Mouse (Mus musculus) E14TG2a.4 (cell line): ENCODE results near the gene Tcp11l1.

Experiments used
- H3K27me3 ChIP-seq: 2 replicates; pipeline ENCODE4 v1.6.1; 2014; ENCODE audit warnings: low read length, control low read depth; ENCODE audit not compliant: insufficient read depth
- H3K36me3 ChIP-seq: 2 replicates; pipeline ENCODE4 v1.6.1; 2014; ENCODE audit warnings: low read length, control low read depth; ENCODE audit not compliant: insufficient read depth
- H3K4me1 ChIP-seq: replicated peaks from 2 replicates; pipeline ENCODE4 v1.6.1; 2014; ENCODE audit warnings: low read depth, low read length, control low read depth
- H3K4me3 ChIP-seq: replicated peaks from 2 replicates; pipeline ENCODE4 v1.5.1; 2014; ENCODE audit warnings: mild to moderate bottlenecking, low read length
- H3K9me3 ChIP-seq: 2 replicates; pipeline ENCODE4 v1.6.1; 2014; ENCODE audit warnings: low read length, control low read depth
- CTCF ChIP-seq: conservative IDR thresholded peaks from 2 replicates; pipeline ENCODE4 v1.5.1; 2014; ENCODE audit warnings: low read length
- NANOG ChIP-seq: IDR thresholded peaks from 2 replicates; pipeline ENCODE4 v1.6.1; 2014; ENCODE audit warnings: borderline replicate concordance, low read length, mixed read lengths
- POU5F1 ChIP-seq: IDR thresholded peaks from 2 replicates; pipeline ENCODE4 v1.6.1; 2014; ENCODE audit warnings: low read length, borderline replicate concordance

Tcp11l1 gene

DNA sequence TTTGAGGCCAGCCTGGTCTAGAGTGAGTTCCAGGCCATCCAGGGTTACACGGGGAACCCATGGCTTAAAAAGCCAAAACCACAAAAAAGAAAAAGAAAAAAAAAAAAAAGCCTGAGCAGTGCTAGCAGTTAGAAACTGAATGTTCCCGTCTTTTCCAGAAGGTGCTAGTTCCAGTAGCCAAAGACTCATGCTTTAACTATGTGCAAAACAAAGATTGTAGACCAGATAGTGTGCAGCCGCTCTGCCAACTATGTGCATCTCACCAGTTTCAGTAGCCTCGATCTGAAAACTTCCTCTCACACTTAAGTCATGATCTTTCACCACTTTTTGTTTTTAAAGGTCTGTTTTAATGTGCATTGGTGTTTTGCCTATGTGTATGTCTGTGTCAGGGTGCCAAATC is 5.9 kb upstream of the Tcp11l1 start:
- TF ChIP-seq POU5F1 (no peak), CTCF (no peak), NANOG (no peak)
- Histone ChIP-seq H3K9me3 (no peaks in the 10 kb centered on the region), H3K4me3 (no peak overlapping the region), H3K27me3 (peaks cover 2% of the 10 kb centered on the region; the same call in 1 of the 2 replicates), H3K36me3 (peaks cover 4% of the 10 kb centered on the region; the same call in 1 of the 2 replicates), H3K4me1 (peaks cover 6% of the 10 kb centered on the region)

DNA sequence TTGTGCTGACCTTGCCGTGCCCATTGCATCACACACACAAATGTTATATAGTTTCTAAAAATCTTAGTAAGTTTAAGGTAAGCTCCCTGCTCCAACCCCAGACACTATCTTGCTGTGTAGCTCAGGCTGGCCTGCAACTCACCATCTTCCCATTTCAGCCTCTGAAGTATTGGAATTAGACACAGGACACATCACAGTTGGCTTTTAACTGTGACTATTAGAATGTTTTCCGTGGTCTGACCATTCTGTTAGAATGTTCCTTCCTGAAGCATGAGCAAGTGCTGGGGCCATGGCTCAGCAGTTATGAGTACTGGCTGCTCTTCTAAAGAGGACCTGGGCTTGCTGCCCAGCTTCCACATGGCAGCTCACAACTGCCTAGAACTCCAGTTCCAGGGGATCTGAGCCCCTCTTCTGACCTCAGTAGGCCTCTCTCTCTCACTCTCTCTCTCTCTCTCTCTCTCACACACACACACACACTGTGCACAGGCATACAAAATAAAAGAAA is 5.3 kb upstream of the Tcp11l1 start:
- H3K4me3 ChIP-seq = no peak overlapping the region
- TF ChIP-seq POU5F1 (no peak), CTCF (no peak), NANOG (no peak)
- H3K36me3 ChIP-seq = no peaks in the 10 kb centered on the region
- peaks cover 2% of the 10 kb centered on the region for H3K27me3 ChIP-seq
- H3K9me3 ChIP-seq = no peaks in the 10 kb centered on the region
- H3K4me1 ChIP-seq = peaks cover 8% of the 10 kb centered on the region

DNA sequence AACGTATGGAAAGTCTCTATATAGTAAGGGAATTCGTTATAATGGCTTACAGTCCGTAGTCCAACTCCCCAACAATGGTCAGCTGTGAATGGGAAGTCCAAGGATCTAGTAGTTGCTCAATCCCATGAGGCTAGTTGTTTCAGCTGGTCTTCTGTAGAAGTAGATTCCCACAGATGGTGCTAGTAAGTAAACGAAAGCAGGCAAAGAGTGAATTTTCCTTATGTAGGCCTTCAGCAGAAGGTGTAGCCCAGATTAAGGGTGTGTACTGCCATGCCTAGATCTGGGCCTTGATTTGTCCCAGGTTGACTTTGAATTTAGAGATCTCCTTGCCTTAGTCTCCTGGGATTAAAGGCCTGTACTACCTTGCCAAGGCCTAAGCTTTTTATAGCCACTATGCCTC is 4.3 kb upstream of the Tcp11l1 start, which contains the start of gene Pin1rt1:
Gene Pin1rt1, minus strand, starts transcription at position 101 of the 400 bp plus-strand sequence.
- Histone ChIP-seq H3K4me3 (no peak within 1 kb of the TSS), H3K9me3 (no peaks in the 10 kb centered on the region), H3K4me1 (peaks cover 12% of the 10 kb centered on the region), H3K36me3 (no peaks in the 10 kb centered on the region), H3K27me3 (peaks cover 6% of the 10 kb centered on the region)
- TF ChIP-seq POU5F1 (no peak), NANOG (no peak), CTCF (no peak)

DNA sequence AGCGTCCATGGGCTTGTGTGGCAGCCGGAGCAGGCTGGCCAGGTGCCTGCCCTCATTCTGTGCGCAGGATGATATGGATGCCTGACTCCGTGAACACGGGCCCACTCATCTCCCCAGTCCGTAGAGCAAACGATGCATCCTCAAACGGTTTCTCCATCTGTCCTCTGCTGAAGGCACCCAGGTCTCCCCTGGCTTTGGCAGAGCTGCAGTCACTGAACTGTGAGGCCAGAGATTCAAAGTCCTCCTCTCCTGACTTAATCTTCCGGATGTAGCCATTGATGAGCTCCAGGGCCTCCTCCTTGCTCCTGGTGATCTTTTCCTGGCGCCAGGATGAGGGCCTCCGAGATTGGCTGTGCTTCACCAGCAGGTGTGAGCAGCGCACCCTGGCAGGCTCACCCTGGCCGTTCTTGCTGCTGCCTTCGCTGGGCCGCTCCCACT is 2.3 kb upstream of the Tcp11l1 start:
- peaks cover 26% of the 10 kb centered on the region for H3K4me1 ChIP-seq
- TF ChIP-seq NANOG (no peak), CTCF (no peak), POU5F1 (no peak)
- H3K9me3 ChIP-seq = no peaks in the 10 kb centered on the region

DNA sequence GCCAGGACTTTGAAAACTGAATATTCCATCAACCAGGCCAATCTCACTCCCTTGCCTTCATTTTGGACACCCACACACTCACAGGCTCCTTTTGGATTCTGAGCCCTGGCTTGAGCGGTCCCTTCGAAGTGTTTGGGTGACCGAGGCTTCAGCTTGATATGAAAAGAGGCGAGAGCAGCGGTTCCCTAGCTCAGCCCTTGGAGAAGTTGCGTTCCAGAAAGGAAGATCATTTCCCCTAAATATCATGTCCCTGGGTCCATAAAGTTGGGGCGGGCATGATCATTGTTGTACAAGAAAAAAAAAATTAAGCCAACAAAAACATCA is 479 bp upstream of the Tcp11l1 start:
- Histone ChIP-seq H3K4me1 (peaks cover 36% of the 10 kb centered on the region), H3K9me3 (no peaks in the 10 kb centered on the region), H3K4me3 (peak overlapping the region; percentile 87), H3K36me3 (no peaks in the 10 kb centered on the region), H3K27me3 (peaks cover 18% of the 10 kb centered on the region)
- TF ChIP-seq POU5F1 (no peak), NANOG (no peak), CTCF (no peak)

More for the DNA sequence above, 2.3 kb upstream of the Tcp11l1 start:
- no peak overlapping the region for H3K4me3 ChIP-seq
- H3K27me3 ChIP-seq = peaks cover 18% of the 10 kb centered on the region
- H3K36me3 ChIP-seq = no peaks in the 10 kb centered on the region

DNA sequence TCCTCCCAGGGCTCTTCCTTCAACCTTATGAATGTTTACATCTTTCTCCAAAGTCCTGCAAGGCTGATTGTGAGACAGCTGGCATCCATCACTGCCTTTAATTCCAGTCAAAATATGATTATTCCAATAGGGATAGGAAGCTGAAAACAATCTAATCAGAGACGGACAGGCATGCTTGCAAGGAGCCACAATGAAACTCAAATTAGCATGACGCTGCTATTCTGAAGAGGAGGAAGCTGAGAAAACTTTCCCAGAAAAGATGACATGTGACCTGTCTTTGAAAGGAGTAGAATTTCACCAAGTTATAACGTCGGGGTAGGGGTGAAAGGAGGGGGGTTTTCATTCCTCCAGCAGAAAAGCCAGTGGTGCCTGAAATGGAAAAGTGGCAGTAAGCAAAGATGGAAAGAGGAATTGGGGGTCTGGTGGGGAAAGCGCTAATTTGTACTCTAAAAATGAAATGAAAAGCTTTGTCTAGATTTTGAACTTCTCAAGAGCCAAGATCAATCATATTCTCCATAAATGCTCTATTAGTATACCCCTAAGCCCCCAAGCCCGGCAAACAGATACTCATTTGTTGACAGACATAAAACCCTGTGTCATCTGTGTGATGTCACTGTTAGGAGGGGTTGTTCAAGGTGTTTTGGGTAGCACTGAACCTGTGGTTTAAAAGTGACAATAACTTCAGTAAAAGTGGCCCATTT is 1.1 kb downstream of the Tcp11l1 start:
- peaks cover 36% of the 10 kb centered on the region for H3K4me1 ChIP-seq

DNA sequence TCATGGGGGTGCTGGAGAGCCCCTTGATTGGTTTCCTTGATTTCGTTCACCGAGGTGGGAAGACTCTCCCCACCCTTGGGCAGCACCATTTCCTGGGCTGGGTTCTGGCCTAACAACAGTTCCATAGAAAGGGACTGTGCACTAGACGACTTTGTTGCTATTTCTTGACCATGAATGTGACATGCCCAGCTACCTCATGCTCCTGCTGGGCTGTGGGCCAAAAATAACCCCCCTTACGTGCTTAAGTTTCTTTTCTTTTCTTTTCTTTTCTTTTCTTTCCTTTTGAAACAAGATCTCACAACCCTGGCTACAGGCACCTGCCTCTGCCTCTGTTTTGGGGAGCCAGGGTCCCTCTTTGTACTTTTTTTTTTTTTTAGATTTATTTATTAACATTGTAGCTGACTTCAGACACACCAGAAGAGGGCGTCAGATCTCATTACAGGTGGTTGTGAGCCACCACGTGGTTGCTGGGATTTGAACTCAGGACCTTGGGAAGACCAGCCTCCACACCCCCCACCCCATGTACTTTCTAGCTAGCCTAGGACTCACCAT is 2.1 kb downstream of the Tcp11l1 start:
- H3K9me3 ChIP-seq = no peaks in the 10 kb centered on the region
- H3K27me3 ChIP-seq = peaks cover 18% of the 10 kb centered on the region
- H3K36me3 ChIP-seq = 0 out of 2 replicates have a peak, but pooled peaks cover 3% of the 10 kb centered on the region
- no peak overlapping the region for H3K4me3 ChIP-seq
- no peak for TF ChIP-seq CTCF
- TF ChIP-seq POU5F1 = no peak
- no peak for TF ChIP-seq NANOG
- peaks cover 36% of the 10 kb centered on the region for H3K4me1 ChIP-seq

More for the DNA sequence above, 1.1 kb downstream of the Tcp11l1 start:
- Histone ChIP-seq H3K36me3 (no peaks in the 10 kb centered on the region), H3K9me3 (no peaks in the 10 kb centered on the region), H3K27me3 (peaks cover 18% of the 10 kb centered on the region), H3K4me3 (no peak overlapping the region)
- TF ChIP-seq CTCF (no peak), POU5F1 (no peak), NANOG (no peak)

DNA sequence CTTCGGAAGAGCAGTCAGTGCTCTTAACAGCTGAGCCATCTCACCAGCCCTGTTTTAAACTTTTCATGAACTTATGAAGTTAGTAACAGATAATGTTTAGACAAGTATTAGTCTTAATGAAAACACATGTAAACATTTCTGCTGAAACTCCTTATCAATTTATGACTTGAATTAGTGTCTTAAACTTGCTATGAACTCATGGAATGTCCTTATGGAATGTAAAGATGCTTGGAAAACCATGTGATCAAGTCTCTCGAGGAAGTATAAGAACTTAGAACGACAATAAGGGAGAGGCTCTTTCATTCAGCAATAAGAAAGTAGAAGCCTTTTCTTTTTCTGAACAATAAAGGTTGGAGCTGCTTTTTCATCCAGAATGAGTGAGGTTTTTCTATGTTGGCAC is 7.6 kb downstream of the Tcp11l1 start:
- peaks cover 30% of the 10 kb centered on the region for H3K4me1 ChIP-seq
- no peak for TF ChIP-seq POU5F1
- TF ChIP-seq CTCF = no peak
- no peak for TF ChIP-seq NANOG
- 0 out of 2 replicates have a peak, but pooled peaks cover 3% of the 10 kb centered on the region for H3K36me3 ChIP-seq
- H3K4me3 ChIP-seq = no peak overlapping the region
- H3K9me3 ChIP-seq = no peaks in the 10 kb centered on the region
- H3K27me3 ChIP-seq = no peaks in the 10 kb centered on the region

DNA sequence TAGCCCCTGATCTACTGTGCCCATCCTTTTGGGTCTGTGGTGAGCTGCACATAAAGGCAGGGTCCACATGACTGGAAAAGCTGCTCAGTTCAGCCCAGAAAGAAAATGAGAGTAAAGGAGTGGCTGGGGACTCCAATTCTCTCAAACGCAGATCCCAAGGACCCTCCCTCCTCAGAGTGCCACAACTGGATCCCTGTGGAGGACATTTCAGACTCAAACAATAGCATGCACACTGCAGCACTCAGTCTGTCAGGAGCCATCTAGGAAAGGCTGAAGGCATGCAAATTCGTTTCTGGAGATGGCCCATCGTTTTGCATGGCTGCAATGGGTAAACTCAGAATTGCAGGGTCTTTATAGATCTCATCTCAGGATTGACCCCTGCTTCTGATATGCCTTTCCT is 8.8 kb downstream of the Tcp11l1 start:
- TF ChIP-seq NANOG (peak; percentile 57; the same call in 1 of the 2 replicates), CTCF (no peak)
- peaks cover 25% of the 10 kb centered on the region for H3K4me1 ChIP-seq
- 0 out of 2 replicates have a peak, but pooled peaks cover 3% of the 10 kb centered on the region for H3K36me3 ChIP-seq
- no peaks in the 10 kb centered on the region for H3K9me3 ChIP-seq
- H3K27me3 ChIP-seq = no peaks in the 10 kb centered on the region
- H3K4me3 ChIP-seq = no peak overlapping the region
